Mouse (Mus musculus) embryo, embryonic 10.5 days (tissue): ENCODE data around the gene A730049H05Rik.

Experiments
- DNase-seq: peaks from one replicate; pipeline ENCODE4 v3.0.0-alpha.2; 2015; ENCODE audit warnings: low spot score

Gene A730049H05Rik

DNA sequence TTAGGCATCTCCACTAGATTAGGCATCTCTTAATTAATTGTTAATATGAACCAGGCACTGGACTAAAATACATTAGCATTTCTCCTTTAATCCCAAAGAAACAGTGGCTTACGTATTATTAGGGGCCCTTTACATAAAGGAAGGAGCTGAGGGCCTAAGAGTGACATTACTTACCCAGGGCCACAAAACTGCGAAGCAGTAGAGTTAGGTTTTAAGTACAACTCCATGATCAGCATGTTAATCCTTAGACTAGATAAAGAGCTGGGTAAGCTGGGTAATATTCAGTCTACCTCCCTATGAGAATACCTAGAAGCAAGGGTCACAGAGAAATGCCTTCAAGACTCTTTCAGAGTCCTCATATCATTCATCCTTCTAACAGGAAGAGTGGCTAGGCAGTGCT is 12.9 kb downstream of the A730049H05Rik start:
- no peak for DNase-seq

DNA sequence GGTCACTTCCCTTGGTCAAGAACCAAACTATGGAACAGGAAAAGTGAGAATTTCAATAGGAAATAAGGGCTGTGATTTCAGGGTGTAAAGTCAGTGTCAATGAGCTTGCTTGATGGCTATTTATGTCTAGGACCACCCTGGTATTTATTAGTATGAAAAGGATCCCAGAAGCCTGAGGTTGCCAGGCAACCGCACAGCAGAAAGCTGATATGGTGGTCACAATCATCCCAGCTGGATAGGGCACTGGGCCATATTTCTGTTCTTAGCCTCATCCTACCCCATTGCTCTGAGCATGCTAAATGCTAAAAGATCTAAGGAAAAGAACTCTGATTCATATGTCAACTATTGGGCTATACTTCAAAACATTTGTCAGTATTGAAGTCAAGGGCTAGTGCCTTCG is 14.8 kb downstream of the A730049H05Rik start:
- no peak for DNase-seq

DNA sequence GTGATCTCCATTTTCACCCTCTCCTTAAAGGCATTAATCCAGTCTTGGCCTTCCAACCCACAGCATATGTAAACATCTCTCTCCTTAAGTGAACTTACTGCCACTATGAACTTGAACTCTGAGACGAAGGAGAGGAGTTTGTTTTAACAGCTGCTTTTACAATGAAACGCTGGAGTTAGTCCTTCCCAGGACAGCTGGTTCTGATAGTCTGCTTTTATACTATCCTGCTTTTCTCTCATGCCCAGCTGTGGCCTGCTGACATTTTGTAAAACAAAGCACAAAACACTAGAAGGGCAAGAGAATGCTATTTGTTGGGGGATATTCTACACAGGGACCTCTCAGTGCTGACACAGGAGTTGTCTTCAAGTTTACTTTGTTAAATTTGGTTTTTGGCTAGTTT is 25.7 kb downstream of the A730049H05Rik start:
- DNase-seq = peak; percentile 52

DNA sequence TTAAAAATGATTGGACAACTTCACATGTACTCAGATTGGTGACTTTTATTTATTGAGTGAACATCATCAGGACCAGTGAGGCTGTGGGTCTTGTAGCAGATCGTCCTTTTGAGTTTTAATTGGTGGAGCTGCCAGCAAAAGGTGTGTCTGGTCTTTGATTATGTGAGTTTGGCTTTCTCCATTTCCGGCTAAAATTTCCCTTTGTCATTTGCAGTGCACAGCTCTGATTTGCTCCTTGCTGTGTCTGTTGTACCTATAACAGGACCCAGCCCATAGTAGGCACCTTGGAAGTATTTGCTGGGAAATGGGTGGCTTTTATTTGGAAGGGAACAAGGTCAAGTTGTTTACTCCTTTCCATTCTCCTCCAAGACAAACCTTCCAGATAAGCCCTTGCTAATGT is 27.2 kb downstream of the A730049H05Rik start:
- no peak for DNase-seq

DNA sequence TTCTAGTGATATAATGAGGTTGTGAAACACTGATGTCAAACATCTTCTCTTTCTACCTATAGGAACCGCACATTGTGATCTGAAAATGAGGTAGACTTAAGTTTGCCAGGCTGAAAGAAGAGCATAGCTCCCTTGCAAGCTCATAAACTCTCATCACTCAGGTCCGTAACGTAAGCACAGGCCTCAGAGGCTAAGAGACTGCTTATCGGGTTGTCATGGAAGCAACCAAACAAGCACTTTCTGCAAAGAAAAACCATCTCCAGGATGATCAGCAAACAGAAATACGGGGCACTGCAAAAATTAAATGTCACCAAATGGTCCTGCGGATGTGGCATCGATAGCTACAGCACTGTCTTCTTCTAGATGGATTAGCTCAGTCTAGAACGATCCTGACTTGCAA is 29.6 kb downstream of the A730049H05Rik start:
- DNase-seq = no peak

DNA sequence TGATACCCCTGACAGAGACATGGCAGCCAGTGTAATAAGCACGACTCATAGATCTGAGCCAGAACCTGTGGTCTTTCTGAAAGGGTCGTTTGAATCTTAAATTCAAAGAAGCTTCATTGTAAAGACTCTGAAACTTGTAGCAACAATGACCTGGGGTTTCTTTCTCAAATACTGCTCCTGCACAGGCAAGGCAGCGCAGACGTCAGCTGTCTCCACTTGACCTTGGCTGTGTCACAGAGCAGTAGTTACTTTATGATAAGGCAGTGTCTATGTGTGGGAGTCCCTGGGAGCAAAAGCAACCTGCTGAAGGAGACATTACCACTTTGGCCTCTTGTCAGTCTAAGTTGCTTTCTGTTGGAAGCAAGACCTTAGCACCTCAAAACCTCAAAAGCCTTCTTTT is 30.3 kb downstream of the A730049H05Rik start:
- DNase-seq = no peak

DNA sequence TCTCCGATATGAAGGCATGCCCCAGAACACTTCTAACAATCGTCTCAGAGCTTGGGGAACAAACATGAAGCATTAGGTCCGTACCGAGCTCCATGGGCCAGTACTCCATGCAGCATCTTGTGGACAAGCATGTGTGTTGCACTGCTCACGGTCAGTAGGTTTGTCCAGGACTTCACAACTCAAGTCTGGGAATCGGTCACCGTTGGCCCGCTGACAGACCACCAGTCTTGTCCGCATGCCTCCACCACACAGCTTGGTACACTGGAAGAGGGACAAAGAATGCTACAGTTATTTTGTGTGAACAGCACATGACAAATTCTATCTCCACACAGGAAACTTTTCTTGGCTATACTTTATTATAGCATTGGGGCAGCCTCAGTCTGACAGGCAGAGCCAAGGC is 32.9 kb downstream of the A730049H05Rik start:
- no peak for DNase-seq

DNA sequence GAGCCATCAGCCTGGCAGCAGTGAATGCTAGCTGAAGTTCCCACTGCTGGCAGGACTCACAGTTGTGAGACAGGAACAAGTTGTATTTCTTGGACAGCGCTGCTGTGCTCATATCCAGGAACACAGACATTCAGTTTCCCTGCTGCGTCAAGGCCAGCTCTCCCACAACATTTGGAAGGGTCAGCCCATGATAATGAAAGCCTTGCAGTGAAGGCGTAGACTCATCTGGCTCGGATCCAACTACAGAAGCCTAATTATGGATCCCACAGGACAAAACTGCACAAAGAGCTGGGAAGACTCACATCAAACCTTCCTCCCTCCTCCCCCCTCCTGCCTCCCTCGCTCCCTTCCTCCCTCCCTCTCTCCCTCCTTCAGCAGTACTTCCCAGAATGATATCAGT is 34.0 kb downstream of the A730049H05Rik start:
- no peak for DNase-seq

DNA sequence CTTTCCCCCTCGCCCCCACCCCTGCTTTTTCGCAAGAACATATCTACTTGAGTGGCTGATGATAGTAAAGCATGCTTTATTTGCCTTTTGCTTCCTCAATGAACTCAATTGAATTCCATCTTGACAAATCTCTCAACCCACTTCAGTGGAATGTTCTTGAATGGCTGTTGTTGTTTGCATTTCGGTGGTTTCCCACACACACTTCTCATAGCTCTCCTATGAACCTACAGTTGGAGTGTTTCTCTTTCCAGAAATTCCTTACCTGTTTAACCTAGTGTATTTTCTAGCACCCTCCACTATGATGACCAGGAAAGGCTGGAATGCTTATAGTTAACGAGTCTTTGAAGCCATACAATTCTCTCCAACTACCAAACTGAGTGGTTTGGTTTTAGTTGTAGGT is 38.6 kb downstream of the A730049H05Rik start:
- DNase-seq = no peak

DNA sequence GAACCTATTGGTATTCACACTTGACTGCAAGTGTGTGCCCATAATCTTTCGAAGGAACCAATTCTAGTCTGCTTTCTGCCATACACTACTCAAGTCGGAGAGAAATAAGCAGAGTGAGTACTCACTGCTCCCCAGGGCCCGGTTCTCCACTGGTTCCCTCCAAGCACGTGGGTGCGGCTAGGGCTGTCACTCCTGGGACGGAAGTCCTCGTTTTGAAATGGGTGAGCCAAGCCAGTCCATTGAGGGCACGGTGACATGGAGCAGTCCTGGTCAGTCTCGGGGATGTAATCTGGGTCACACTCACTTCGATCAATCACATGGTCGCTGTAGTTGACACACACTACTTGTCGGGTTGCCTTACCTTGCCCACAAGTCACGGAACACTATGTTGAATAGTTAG is 41.5 kb downstream of the A730049H05Rik start:
- no peak for DNase-seq

DNA sequence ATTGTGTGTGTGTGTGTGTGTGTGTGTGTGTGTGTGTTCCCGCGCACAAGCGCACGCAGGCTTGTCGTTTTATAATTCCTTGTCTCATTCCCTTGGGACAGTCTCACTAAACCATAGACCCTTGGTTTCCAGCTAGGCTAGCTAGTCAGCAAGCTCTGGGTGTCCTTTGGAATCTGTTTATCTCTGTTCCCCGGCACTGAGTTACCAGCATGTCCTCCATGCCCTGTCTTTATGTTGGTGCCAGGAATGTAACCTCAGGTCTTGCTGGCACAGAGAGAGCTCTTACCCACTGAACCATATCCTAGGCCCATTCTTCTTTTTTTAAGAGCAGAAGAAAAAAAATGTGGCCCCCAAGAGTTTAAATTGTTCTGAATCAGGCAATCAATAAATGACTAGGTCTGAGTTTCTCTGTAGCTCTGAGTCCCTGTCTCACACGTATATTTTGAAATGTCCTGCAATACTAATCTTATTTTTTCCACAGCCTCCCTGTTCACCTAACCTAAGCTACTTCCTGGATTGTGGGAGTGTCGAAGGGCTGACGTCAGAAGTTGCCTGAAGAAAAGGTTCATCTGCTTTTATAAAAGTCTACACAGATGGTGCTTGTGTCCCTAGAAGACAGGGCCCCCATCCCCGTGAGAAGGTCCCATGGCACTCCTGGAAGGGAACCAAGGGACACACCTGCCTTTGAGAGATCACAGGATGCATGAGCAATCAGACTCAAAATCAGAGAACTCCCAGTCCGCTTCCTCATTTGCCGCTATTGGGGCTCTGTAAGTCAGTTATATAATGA is 42.6 kb downstream of the A730049H05Rik start:
- no peak for DNase-seq

DNA sequence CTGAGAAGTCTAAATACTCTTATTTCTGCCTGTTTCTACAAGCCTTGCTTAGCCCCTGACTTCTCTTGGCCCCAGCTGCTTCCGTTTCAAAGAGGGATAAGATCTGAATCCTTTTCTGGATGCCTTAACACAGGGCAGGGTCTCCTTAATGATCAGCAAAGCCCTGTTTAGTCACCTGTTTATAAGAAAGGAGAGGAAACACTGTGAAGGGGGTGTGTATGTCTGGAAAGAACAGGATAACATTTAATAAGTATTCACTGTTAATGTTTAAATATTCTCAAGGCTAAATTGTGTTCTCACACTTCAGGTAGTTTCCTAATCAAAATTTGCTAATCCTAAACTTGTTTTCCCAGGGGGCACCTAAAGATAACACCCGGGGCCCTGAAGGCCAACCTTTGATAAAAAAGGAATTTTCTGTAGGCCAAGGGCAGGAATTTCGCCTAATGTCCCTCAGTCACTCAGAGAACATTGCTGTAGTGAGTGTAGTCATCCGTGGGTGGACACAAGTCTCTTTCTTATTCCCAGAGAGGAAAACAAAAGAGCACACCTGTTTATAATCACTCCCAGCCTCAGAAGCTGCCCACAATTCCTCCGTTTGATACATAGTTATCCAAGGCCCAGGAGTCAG is 44.1 kb downstream of the A730049H05Rik start:
- DNase-seq = no peak

DNA sequence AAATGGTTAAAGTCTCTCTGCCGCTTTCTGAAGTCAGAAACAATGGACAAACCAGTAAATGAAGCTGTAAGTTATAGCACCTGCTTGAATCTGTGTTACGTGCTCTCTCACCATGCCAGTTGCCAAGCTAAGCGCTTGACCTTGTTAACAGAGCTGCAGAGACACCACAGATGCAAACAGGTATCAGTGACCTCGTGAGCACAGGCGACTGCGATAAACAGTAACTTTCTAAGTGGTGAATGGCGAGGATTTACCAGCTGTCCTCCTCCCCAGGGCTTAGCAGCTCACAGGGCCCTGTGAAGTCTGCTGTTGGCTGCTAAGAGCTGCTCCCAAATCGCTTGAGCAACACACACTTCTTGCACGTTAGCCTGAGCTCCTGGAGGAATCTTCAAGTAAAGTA is 46.3 kb downstream of the A730049H05Rik start:
- no peak for DNase-seq

DNA sequence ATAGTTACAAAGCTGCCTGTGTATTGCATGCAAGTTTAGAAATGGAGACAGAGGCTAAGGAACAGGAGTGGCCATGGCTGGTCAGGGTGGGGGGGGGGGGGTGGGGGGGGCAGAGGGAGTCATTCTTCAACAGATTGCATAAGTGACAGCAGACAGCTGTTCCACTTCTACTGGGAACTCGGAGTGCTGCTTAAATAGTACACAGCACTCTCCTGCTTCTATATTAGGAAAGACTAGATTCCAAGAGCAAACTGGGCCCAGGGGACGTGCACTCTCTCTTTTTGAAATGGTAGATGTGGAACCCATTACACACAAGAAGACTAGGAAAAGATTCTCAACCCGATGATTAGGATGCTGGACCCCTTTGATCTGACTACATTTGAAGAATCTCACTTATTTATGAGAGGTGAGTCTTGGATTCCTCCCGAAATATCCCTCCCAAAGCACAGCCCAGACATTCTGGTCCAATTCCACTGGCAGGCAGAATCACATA is 52.9 kb downstream of the A730049H05Rik start, which contains the start of gene Gm15737:
Gm15737 (plus strand) TSS at position 269 of the 493 bp plus-strand sequence.
- DNase-seq = peak; percentile 31

DNA sequence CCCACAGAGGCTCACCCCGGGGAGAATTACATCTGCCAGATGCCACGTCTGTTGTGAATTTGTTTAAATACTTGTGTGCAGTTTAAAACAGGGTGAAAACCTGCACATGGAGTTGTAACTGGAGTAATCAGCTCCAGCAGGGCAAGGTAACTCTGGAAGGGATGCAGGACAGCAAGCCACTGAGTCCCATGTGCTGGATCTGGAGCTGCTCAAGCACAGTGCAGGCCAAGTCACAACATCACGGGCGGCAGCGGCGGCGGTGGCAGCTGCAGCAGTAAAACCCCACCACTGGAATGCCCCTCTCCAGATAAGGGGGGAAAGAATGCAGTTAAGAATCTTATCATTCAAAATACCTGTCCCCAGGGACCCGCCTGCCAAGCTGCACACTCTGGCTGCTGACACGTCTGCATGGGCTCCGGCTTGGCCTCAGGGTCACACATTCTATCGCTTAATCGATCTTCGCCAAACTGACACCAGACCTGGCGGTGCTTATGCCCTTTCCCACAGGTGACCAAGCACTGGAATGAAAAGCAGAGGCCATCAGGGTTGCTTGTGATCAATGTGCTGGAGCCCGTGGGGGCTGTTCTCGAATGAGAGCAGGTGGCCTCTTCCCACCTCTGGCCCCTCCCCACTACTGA is 53.4 kb downstream of the A730049H05Rik start:
- DNase-seq = peak; percentile 32

DNA sequence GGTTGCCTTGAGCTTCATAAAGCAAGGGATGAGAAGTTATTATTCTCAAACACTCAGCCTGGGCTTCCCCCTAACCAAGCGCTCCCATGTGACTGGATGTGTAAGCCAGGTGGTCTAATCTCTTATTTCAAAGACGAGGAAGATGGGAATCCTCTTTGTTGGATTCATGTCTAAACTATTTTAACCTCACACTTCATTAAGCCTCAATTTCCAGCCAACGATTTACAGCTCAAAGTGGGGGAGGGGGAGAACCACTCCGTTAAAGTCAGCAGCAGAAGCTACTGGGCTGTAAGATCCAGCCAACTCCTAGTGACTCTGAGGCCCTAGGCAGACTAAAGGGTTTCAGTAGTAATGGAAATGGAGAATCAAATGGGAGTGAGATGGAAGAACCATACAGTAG is 55.5 kb downstream of the A730049H05Rik start:
- DNase-seq = no peak

DNA sequence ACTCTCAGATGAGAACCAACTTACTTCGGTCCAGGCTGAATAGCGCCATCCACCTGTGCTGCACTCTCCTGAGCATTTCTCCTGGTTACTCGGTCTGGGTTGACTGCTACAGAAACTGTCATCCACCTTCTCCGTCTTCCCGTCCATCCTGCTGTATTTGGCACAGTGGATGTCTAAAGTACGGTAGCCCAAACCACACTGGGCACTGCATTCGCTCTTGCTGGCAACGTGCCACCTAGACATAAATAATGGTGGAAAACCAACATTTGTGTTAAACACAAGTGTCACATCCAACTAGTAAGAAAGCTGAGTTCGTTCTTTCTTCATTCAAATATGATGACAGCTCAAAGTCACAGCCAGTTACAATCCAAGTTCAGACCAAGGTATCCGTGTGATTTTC is 56.5 kb downstream of the A730049H05Rik start:
- DNase-seq = no peak

DNA sequence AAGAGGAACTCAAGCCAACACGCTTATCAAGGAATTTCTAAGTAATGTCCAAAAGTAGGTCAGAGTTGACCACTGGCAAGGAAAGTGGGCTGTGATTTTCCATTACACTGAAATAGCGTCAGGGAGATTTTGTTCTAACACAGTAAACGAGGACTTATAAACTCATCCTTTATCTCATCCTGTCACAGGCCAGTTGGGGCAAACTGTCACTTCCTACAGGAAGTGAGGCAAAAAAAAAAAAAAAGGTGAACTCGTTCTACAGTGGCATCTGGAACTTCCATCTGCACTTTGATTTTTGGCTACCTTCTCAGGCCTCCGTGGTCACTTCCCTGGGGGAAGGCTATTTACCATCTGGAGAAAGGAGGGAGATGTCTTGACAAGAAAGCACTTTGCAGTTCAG is 58.6 kb downstream of the A730049H05Rik start:
- DNase-seq = no peak

DNA sequence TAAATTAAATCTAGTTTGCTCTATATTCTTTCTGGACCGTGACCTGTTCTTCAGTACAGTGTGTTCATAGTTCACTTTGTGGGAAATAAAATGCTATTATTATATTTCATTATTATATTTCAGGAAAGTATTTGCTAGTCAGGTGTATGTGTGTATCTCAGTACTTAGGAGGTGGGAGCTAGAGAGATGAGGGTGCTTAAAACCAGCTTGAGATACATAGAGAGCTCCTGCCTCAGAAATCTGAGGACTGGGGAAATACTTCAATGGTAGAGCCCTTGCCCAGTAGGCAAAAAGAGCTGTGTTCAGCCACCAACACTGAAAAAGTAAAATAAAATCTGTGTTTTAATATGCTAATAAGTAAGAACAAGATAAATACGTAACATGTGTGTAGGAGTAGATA is 59.1 kb downstream of the A730049H05Rik start:
- DNase-seq = no peak

DNA sequence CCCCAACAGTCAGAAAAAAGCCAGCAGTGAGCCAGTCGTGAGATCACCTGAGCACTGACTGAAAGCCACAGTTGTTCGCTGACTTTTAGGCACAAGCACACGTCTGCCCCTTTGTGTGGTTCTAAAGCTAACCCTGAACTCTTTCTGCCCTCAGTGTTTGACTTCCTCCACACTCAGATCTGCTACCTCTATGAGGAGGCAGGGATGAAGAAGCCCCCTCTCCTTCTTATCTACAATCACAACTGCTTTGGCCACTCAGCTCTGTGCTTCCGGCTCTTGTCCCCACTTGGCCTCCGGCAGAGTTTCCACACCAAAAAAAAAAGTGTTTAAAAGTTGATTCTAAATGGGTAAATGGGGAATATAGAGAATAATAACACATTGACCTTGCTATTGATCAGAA is 59.8 kb downstream of the A730049H05Rik start:
- no peak for DNase-seq

DNA sequence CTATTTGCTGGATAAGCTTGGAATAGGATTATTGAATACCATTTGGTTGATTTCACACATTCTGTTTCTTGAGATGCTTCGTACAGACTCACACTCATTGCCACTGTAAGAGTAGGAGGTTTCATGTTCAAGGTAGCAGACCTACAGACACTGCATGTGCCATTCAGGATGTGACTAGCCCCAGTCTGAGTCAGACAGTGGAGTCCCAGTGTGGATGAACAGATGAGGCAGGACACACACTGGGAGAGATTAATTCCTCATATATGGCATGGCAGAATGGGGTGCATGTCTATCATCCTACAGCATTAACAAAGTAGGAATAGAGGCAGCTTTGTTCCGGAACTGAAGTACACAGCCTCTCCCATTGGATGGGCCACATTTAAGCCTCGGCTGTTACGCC is 61.0 kb downstream of the A730049H05Rik start:
- no peak for DNase-seq

DNA sequence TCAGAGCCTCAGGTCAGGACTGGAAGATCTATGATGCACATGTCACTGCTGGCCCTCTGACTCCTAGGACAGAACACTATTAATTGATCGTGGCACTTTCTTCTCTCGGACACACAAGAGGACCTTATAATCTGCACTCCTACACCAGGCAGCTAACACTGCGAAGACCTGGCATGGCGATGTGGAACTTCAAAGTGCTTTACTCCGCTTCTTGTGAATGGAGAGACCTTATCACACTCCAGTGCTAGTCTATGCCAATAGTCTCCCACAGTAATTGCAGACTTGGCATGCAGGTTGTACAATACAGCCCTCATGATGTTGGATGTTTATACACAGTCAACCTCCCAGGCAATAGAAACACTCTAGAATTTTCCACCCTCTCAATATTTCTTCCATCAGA is 62.5 kb downstream of the A730049H05Rik start:
- DNase-seq = no peak

DNA sequence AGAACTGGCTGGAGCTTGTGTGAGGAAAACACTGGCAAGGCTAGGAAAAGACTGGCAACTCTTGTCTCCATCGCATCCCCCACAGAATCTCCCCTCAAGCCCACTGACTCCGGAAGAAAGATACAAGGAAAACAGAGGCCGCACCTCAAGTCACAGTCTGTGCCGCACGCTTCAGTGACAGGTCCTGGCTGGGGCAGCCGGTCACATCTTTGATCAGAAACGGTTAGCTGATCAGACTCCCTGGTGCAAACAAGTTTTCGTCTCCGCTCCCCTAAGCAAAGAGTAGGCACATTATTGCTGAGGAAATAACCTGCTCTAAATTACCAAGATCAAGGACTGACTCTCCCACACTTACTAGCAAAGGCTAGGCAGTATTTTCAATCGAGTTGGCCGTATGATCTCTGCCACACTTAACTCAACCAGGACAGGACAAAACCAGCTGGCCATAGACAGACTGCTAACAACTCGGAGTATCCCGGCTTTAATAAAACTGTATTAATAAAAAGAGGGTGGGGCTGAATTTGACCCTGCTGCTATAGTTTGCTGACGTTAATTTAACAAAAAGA is 63.5 kb downstream of the A730049H05Rik start:
- no peak for DNase-seq
